Mouse (Mus musculus) cerebellum, adult 2 months (tissue): ENCODE data around the gene Cdk15.

Source experiments
- CTCF ChIP-seq: fragments of 200-500 bp; IDR thresholded peaks from 2 replicates; pipeline ENCODE4 v1.5.1; 2011; ENCODE audit warnings: low read depth, mild to moderate bottlenecking, control low read depth, low read length, moderate library complexity, borderline replicate concordance; ENCODE audit not compliant: insufficient read depth
- POLR2A ChIP-seq: fragments of 200-500 bp; IDR thresholded peaks from 2 replicates; pipeline ENCODE4 v1.6.1; 2011; ENCODE audit warnings: low read length, control low read depth, borderline replicate concordance; ENCODE audit not compliant: insufficient read depth

GRCm38 (mm10) chr1:59222101-59222825, 34.4 kb upstream of the Cdk15 start:
- TF ChIP-seq CTCF, result no peak
- TF ChIP-seq POLR2A, result no peak
